Mouse (Mus musculus): ENCODE measurements at regions not wholly inside any gene's neighbourhood (a gene's known extent, or its start where the extent isn't known, plus 50 kb on each side); places are given as distances from the start of the nearest gene placed in this dataset.

DNA sequence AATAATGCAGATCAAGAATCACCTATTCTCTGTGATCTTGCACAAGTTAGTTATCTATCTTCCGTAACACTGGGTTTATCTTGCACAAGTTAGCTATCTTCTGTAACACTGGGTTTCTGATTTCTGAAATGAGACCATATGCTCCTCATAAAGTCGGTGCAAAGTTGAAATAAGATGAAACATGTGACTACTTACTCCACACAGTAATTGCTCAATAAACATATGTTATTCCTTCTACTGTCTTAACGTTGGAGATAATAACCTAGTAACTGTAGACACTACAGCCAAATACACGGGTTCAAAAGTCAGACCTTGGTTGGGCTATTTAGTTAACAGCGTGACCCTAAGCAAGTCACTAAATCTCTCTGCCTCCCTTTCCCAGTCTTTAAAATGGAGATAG, 65.8 kb upstream of the Atp11b start:
- ATAC-seq (ENCODE audit: poor library complexity, severe bottlenecking): no peak; the same call in 1 of the 2 replicates

DNA sequence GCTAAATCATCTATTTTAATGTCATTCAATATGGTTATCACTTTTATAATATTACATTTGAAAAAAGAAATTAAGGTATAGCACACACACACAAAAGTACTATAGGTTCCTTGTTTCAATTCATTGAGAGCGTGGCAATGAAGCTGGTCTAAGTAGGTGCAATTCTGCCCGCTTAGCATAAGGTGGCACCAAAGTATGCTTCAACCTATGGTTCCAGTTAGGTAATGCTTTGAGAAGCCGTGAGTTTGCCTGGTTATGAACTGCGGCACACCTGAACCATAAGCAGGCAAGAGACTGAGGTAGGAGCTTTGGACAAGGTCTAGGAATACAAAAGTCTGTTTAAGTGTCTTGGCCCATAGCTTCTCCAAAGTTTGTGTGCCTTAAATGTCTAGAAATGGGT, 65.1 kb upstream of the Atp11b start:
- peak; percentile 76 for ATAC-seq (ENCODE audit: poor library complexity, severe bottlenecking)

DNA sequence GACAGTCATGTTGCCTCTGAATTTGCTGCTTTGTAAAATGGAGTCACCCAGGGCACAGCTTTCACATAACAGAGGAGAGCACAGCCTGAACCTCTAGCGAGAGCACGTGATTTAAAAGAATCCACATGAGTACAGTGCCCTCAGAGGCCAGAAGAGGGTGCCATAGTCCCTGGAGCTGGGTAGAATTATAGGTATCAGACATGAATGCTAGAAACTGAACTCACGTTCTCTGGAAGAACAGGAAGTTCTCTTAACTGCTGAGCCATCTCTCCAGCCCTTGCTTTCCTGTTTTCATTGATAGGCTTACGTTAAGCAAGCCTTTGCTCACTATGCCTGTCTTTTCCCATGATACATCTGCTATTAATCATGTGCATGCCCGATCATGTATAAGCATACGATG, 60.9 kb upstream of the Atp11b start:
- ATAC-seq (ENCODE audit: poor library complexity, severe bottlenecking): peak; percentile 95

DNA sequence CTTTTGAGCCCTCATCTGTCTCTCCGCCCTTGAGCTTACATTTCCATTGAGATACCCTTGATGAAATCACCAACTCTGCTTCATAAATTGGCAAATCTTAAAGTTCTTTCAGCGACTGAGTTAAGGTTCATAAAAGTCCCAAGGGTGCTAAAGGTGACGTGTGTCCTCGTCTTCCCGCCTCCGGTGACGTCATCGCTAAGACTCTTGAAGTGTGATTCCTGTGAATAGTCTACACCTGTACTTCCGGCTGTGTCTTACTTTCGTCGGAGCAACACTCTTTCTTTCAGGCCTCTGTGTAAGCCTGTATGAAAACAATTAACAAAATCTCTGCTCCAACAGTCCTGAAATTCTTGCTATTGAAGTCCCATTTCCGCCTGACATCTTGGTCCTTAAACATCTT, 60.4 kb upstream of the Atp11b start:
- ATAC-seq (ENCODE audit: poor library complexity, severe bottlenecking): no peak

DNA sequence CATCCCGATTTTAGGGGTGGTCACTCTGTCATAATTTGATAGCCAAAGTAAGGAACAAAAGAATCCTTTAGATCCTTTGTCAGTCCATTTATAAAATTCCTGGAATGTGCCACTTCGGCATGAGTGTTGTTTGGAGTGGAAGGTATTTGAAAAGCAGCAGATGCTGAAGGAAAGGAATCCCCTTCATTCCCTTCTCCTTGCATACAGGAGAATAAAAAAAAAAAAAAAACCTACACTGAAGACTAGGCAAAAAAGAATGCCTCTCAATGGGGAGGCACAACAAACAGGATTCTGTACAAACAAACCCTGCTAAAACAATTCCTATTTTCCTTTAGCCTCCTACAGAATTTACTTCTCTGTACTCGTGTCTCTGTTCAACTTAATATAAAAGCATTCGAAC, 59.7 kb upstream of the Atp11b start:
- no peak for ATAC-seq (ENCODE audit: poor library complexity, severe bottlenecking)

DNA sequence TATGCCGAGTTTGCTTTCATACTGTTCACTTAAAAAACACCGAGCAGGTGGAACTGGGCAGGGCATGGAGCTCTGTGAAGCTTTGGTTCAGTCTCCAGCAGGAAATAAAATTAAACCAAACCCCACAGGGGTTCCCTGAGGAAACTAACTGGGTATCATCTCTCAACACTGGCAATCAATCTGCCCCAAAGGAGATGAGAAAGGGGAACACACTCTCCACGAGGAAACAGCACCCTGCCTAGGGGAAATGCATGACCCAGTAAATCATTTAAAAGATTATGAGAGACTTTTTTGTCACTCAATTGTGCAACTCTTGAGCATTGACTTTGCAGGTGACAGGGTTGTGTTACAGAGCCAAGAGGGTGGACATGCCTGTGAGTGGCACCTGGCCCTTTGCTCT, 58.0 kb upstream of the Atp11b start:
- ATAC-seq (ENCODE audit: poor library complexity, severe bottlenecking): no peak

DNA sequence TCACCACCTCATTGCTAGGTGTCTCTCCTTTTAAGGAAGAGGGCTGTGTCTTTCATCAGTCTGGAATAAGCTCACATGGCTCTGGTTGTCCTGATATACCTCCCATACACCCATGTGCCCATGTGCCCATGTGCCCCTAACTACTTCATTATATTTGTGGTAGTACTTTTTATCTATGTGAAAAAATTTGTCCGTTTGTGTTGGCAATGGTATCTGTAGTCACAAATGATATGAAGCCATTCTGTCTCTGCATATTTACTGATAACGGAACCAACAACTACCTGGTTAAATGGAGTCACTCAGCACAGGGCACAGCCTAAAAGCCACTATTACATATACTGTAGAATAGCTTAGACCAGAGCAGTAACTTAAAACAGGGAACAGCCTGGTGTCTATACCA, 54.6 kb upstream of the Atp11b start:
- no peak for ATAC-seq (ENCODE audit: poor library complexity, severe bottlenecking)

DNA sequence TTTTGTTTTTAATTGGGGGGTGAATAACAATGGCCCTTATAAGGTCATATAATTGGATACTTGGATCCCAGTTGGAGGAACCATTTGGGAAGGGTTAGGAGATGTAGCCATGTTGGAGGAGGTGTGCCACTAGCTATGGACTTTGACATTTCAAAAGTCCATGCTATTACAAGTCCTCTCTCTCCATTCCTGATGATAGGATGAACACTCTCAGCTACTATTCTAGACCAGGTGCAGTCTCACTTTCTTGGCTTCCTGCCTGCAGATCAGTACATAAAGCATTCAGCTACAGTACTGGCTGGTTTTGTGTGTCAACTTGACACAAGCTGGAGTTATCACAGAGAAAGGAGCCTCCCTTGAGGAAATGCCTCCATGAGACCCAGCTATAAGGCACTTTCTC, 53.9 kb upstream of the Atp11b start:
- ATAC-seq (ENCODE audit: poor library complexity, severe bottlenecking): no peak

DNA sequence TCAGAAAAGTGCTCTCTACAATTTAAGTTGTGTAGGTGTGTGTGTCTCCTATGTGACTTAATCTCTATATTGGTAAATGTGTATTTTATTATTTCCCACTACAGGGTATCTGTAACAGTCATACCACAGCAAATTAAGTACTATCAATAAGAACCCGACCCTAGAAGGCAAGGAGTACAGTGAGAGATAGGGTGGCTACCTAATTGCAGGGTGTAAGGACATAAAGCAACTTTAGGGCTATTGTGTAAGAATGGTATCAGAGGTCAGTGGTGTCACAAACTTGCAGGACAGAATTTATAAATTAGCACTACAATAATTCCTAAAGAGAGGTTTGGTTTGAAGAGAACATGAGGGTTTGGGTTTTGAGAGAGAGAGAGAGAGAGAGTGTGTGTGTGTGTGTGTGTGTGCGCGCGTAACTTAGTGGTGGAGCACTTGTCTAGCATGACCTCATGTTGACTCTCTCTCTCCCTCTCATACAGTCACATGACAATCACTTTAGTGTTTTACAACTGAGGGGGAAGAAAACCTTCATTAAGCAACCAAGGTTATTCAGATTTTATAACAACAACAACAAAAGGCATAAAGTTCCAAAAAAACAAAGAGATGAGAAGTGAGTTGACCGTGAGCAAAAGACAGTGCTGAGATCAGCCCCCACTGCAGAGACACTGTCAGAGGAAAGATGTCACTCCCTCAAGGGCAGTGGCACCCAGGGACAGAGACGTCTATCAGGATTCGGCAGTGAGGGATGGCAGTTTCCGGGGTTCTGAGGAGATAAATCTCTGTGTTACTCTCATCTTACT, 50.2 kb upstream of the Atp11b start:
- no peak for ATAC-seq (ENCODE audit: poor library complexity, severe bottlenecking)
